Mouse (Mus musculus): Measurements from ENCODE around the gene Tspan8.
"Not testable (repeated sequence)": the region's sequence is repeated elsewhere in the genome, so short reads cannot be mapped to it uniquely, and the experiment has no call there.

Gene Tspan8

DNA sequence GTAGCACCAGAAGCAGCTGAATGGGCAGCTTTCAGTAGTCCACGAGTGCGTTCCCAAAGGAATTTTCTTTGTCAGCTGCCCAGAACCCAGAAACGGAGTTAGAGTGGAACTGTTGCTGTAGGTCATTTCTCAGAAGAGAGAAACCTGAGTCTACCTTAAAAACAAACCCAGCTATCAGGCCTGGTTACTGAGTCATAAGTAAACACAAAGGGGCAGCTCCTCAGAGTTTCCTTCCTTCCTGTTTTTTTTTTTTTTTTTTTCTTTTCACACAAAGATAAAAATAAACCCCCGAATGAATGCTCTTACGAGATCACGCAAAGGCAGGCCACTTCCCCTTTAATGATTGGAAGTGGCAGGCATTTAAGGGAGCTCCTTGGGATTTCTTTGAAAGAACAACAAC is at the start of gene Tspan8:
Gene Tspan8, plus strand, starts transcription at position 322 of the 400 bp plus-strand sequence.
- no peak for DNase-seq

DNA sequence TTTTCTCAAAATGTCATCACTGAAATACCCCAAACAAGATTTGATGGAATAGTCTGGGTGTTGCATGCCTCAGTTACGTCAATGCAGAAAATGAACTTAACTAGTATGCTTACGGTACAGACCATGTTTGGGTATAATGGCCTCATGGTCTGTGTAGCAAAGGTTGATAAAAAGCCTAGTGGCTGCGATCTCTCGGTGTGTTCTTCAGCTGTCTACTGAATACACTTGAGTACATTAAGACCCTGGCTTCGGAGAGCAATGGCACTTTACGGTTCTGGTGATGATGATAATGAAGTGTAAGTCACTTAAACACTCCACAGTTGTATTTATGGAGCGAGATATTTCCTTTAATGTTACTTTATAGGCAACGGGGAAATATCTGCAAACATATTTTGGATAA is 46.6 kb upstream of the Tspan8 start:
- DNase-seq, result no peak

DNA sequence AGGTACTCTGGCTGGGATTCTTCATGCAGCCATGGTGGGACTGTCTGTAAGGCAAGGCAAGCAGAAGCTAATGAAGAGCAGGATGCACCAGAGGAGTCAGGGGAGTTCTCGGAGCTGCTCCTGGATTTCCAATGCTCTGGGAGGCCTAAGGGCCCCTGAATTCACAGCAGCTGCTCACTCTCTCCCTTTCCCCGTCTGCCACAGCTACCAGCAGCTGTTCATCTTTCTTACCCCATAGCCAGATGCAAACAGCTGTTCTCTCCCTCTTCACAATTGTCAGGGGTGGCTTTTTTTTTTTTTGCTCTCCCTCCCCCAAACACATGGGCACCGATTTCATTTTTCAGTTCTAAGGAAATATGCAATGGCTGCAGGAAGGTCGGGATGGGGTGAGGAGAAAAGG is 42.2 kb upstream of the Tspan8 start:
- DNase-seq, result peak; percentile 13 to 16

DNA sequence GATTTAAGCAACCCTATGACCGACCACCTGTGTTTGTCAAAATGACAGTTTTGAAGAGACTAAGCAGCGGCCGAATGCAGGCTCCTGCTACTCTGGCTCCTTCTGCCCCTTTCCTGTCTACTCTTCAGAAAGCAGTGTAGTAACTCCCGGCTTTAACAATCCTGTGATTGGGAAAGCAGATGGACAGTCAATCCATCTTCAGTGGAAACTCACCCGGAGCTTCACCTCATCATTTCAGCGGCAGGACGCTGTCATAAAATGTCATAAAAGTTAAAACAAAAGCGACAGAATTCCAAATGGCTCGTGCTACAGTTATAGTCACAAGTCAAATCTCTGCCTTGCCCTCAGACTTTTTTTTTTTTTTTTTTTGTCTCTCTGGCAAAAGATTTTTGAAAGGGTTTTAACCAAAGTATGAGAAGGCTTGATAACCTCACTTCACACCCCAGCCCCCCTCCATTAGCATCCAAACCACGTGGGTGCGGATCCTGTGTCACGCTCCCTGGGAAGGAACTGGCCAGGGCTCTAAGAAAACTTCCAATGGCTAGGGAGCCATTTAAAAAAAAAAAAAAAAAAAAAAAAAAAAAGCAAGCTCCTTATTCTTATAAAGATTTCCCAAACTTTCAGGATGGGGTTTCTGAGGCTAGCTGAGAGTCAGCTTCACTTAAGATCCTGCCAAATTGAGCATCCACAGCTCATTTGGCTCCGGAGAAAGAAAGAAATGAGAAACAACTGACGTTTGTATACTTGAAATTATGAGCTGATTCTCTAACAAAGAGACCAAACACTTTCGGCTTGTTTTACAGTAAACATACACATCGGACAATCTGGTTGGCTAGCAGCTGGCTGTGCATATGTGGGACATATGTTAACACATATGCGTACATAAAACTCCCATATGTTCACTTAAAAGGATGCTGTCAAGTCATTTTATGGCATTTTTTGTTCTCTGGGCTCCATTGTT is 40.4 kb upstream of the Tspan8 start:
- DNase-seq, result peak; percentile 18 to 37

DNA sequence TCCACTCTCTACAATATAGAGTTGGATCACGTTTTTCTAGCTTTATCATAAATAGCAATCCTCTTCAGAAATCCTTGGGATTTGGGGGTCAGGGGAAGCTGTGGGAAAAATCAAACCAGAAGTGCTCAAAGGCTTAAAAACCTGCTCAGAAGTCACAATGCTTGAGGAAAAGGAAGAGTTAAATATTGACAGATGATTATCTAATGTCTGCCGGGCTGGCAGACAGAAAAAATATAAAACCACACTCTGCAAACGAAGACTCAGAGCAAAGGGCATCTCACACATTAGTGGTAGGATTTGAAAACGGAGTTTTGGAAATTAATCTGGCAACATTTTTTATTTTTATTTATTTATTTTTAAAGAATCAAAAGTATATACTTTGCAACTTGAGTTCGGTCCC is 39.3 kb upstream of the Tspan8 start:
- DNase-seq, result no peak

DNA sequence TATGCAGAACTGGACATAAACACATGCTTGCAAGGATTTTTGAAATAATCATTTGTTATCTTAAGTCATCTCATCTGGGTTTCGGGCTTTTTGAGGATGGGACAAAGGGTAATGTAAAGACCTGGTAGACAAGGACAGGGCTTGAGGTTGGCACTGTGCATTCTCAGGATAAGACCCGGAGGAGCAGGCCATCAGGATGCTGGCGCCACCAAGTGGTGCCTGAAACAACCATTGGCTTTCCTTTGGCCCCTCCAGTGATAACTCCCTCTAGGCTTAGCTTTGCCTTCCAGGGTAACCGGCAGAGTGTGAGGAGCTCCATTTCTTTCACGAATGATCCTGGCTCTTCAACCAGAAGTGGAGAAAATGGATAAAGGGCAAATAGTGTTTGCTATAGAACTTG is 38.0 kb upstream of the Tspan8 start:
- DNase-seq, result peak; percentile 57 to 65

DNA sequence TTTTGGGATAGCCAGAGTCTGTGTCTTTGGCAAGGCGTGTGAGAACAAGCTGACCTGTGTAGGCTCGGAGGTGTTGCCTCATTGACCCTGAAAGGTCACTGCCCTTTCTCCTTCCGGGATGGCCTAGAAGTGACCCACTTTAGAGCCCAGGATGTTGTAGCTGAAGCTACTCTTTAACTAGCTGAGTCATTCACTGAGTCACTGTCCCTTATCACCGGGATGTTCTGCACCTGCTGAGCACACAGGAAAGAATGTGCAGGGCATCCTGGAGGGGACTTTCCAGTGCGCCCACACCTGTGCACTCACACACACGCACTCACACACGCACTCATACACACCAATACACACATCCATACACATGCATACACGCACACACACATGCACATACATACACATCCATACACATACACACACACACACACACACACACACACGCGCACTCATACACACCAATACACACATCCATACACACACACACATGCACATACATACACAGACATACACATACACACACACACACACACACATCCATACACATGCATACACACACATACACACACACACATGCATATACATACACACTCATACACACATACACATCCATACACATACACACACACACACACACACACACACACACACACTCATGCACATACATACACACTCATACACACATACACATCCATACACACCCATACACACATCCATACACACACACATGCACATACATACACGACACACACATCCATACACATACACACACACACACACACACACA is 36.2 kb upstream of the Tspan8 start:
- DNase-seq, result peak in 1 of 2 experiments; percentile 14

DNA sequence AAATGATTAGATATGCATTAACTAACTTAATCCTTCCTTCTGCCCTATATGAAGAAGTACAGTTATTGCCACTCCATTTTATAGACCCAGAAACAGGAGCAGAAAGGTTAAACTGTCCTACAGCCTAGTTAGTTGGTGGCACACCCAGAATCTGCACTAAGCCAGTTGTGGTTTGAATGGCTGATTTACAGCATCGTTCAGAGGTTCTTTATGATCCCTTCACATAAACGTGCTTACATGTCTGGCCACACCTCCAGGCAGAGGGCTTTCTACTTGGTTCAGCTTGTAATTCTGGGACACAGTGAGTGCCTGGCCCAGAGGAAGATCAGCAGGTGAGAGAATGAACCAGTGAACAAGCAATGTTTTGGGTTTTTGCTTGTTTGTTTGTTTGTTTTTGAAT is 33.4 kb upstream of the Tspan8 start:
- no peak for DNase-seq

DNA sequence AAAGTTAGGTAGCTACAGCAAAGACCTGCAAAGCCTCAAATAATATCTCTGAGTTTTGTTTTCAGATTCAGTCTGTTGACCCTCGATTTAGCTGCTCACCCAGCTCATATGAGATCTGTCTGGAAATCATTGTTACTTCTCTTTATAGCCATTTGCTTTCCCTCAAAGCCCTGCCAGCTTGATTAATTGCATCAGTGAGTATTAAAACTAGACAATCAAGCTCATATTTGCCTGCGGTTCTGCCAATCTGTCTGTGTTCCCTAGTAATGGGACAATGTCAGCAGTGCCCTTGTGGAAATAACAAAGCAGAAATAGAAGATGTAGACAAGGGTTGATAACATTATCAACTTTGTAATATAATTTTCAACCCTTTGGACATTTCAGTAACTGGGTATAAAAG is 25.8 kb upstream of the Tspan8 start:
- no peak for DNase-seq

DNA sequence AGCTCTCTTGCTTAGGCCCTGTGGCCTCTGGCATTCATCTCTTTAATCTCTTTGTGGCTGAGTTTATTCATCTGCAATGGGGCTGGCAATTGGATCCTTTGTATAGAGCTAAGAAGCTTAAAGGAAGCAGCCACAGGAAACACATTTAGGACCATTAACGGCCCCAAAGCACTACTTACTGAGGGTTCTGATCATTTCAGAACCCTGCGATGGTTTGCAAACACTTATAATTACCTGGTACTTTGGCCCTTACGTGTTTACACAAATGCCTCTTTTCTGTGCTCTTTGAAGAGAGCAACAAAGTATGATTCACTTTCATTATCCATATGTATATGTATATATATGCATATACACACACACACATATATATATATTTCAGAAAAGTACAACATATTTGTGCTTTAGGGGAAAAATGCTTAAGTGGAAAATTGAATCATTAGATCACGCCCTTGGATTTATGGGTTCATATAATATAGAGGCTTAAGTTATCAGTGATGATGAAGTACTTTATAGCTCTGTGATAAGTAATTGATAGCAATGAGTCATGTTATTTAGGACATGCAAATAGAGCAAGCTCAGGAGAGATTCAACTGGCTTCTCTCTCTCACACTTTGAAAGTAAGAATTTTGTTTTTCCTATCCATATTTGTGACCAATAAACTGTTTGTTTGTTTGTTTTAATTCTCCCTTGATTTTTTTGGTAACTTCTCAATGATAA is 20.4 kb upstream of the Tspan8 start:
- no peak for DNase-seq

DNA sequence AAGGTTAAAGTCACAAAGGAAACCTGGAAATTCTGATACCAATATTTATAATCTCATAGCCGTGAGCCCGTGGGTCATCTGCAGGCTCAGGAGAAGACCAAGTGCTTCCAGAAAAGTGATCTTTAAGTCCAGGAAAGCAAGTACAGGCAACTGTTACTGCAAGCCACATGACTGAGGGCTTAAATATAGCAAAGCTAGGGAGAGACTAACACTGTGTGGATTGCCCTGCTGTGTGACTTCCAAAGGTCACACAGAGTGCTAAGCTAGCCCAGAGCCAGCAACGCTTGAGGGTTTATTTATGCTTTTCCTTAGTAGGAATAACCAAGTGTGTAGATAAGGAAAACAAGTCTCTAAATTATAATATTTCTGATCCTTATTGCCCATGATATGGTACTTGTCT is 15.2 kb upstream of the Tspan8 start:
- DNase-seq, result no peak

DNA sequence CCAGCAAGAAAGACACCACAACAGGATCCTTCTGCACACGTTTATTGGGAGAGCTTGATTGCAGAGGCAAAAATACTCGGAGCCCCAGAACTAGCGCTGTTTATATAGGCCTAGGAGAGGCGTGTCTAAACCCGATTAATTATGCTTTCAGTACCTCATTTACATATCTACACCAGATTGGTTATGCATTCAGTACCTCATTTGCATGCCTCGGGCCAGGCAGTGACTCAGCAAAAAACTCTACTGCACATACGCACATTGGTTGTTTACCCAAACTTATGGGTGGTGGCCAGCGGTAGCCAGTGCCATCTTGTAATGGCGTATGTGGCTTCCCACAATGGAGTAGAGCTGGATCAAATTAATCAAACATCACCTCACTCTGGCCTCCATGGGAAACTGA is 13.6 kb upstream of the Tspan8 start:
- DNase-seq, result not testable (repeated sequence)

DNA sequence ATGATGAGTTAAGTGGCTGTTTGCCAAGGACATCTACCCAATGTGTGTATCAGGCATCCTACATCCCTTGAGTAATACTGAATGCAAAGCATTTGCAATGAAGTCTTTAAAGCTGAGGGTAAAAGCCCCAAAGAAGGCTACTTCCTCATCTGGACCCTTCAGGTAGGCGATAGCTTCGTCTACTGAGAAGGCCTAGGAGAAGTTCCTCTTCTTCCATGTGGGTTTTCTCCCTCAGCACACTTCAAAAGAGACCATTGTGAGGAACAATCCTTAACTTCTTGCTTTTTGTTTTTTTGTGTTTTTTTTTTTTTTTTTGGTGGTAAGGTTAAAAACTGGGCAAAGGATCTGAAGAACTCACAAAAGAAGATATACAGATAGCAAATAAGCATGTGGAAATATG is 12.9 kb upstream of the Tspan8 start:
- DNase-seq, result no peak

DNA sequence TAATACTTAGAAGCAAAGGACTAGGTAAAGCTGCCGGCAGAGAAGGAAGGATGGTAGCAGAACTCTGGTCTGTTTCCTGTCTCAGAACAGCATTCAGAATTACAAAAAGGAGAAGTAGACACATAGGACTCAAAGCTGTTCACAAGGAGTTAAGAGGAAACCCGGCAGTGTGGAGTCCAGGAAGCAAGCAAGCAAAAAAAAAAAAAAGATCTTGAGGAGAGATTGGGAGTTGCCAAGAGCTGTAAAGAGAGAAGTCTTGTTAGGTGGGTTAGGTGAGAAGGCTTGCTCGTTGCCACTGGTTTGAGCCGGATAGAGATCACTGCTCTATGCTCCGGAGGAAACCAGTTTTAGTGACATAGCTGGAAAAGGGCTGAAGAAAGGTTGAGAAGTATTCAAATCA is 10.6 kb upstream of the Tspan8 start:
- no peak for DNase-seq

DNA sequence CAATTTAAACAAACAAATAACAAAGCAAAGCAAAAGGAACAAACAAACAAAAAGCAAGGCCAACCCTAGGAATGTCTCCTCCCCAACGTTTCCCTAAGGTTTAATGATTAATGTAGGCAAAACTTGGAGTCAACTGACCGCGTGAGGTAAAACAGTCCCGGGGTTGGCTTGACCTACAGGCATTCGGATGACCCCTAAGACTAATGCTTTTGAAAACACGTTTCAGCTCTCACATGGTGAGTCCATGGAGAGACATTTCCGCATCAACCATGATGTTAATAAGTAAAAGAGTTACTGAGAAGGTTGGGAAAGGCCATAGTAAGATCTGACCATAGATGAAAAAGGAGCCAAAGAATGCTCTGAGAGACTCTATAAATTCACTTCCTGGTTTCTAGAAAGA is 7.5 kb upstream of the Tspan8 start:
- peak; percentile 36 to 53 for DNase-seq

DNA sequence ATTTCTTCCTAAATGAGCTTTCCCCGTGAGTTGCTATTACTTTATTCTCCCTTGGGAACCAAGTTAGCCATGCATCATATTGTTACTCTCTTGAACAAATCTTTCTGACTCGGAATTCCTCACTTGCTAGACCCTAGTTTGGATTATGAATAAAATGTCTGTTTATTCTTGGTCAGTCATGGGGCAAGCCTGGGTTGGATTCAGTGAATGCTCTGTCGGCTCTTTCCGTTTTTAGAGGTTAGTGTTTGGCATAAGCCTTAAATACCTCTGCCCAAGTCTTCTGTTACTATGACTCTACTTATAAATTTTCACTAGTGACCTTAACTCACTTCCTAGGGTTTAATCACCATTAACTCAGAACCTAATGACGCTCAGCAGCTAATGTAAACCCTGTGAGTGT is 5.1 kb upstream of the Tspan8 start:
- no peak for DNase-seq

DNA sequence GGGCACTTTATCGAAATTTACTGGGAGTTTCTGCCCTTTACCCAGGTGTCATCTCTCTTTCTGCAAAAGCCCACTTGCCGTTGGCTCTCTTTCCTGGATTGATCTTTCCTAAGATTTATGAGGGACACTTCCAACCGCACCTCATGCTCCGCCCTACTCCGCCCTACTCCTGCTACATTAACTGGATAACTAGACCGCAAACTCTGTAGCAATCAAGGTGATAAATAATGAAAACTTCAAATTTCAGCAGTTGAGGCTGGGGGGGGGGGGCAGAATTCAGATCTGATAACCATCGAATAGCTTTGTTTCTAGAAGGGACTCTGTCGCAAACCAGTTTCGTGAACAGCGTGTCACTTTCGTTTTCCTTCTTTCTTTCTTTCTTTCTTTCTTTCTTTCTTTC is 1.8 kb upstream of the Tspan8 start:
- DNase-seq, result no peak

DNA sequence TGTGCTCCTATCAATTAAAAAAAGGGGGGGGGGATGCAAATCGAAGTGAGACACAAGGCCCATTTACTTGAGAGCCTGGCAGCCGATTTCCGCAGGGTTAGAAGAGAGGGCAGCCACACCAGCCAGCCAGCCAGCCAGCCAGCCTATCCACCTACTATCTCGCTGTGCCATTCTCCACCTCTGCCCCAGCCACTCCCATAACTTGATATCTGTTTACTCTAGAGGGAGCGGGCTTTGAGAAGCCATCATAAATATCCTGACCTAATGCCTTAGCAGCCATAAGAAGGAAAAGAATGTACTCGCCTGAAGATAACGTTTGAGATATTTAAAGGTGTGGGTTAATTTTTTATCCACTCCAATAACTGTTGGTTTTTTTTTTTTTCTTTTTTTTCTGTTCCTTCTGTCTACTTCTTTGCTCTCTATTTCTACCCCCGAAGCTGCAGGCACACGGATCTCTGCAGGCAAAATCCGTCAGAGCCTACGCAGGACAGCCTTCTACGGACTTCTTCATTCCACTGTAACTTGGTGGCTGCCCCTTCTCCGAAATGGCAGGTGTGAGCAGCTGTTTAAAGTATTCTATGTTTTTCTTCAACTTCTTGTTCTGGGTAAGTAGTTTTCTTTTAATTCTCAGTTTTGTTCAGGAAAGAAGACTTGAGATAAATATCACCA is 558 bp downstream of the Tspan8 start:
- peak; percentile 9 to 23 for DNase-seq

DNA sequence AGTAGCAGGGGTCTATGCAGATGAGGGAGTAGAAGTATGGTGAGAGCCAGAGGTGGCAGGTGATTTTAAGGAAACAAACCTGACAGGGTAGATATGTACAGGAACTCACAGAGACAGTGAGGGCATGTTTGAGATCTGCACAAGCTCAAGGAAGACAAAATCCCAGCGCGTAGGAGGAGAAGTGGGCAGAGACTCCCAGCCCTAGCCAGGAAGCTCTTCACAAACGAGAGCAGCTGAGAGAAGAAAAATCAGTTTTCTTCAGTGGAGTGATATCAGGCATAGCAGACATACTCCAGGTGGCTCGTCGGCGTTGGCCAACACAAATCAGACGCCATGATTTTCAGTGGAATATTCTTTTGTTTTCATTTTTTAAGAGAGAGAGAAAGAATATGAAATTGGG is 8.7 kb downstream of the Tspan8 start:
- no peak for DNase-seq

DNA sequence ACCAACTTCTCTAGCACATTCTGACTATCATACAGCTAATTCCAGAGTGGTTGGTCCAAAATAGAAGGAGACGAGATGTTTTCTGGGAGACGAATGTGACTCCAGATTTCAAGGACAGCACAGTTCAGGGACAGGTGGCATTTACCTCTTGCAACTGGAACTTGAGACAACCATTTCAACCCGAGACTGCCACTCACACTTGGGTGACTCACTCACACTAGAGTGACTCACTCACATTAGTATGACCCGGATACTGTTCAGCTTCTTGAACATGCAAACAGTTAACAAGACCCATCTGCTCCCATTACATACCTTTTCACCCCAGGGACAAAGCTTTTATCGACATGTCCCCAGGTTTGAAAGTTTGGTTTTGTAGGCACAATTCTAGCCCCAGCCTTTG is 12.2 kb downstream of the Tspan8 start:
- no peak for DNase-seq

DNA sequence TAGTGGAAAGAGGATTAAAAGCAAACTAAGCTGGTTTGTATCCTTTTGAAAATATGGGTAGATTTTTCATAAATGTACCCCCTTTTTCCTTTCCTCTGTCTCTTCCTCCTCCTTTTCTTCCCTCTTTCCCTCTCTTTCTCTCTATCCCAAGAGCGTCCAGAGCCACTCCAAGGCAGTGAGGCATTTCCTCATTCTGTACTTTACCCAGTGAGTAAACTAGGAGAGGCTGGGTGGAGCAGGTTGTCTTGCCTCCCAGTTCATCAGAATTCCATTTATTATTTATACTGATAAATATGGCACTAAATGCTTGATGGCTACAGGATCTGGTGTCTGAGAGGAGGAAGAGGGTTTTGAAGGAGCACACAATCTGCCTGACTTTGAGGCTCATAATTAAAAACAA is 13.1 kb downstream of the Tspan8 start:
- DNase-seq, result no peak

DNA sequence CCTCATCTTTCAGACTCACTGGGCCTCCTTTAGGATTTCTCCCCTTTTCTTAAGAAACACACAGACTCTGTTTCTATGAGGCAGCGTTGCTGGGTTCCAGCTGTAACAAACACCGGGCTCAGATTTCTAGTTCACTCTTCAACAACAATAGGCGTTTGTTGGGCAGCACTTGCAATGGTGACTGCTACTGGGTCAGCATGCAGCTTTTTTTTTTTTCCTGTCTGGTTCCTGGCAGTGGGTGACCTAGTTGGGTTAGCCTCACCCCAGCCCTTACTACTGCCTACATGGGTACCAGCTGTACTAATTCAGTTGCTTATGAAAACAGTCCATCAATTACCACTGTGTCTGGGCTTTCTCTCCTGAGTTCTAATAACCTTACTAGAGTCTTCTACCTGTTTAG is 14.1 kb downstream of the Tspan8 start:
- DNase-seq, result no peak

DNA sequence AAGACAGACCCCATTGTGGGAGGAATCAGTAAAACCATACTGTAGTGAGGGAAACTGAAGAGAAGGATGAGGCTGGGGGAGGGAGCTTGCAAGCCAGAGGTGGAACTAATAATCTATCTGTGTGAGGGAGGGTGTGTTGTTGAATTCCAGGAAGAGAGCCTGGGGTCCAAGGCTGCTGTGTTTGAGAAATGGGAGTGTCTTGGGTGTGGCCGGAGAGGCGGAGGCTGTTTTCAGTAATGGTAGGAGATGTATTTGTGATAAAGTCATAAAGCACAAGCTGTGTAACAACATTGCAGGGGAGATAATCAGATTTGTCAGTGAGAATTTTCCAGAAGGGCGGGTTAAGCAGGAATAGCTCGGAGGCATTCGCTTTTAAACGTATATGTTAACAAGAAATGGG is 17.4 kb downstream of the Tspan8 start:
- no peak for DNase-seq

All from kidney, postnatal 4 days (tissue).